Mouse (Mus musculus) lung, adult 2 months (tissue): ENCODE measurements around the gene Npas3. TPM values are rescaled to one million over a fixed set of nuclear protein-coding genes. Genes with fewer than 3 reads are reported as not detected.

Experiments used
- DNase-seq: peaks from one replicate; pipeline ENCODE4 v3.0.0; 2022
- H3K4me1 ChIP-seq: fragments of 200-500 bp; 2 replicates; pipeline ENCODE4 v1.6.1; 2011; ENCODE audit warnings: low read length; ENCODE audit not compliant: control insufficient read depth, insufficient read depth
- H3K4me3 ChIP-seq: fragments of 200-500 bp; replicated peaks from 2 replicates; pipeline ENCODE3; 2011; ENCODE audit warnings: low read depth, mild to moderate bottlenecking, control low read depth, low read length; ENCODE audit errors: extremely low read depth
- CTCF ChIP-seq: fragments of 200-500 bp; IDR thresholded peaks from 2 replicates; pipeline ENCODE4 v1.5.1; 2011; ENCODE audit warnings: mild to moderate bottlenecking, low read length, control low read depth; ENCODE audit not compliant: insufficient read depth
- POLR2A ChIP-seq: fragments of 200-500 bp; IDR thresholded peaks from 2 replicates; pipeline ENCODE4 v1.6.1; 2011; ENCODE audit warnings: low read depth, mild to moderate bottlenecking, control low read depth, low read length, borderline replicate concordance; ENCODE audit errors: extremely low read depth
- WGBS: fragments of 180-500 bp; shearing (Covaris S2); methylation state at CpG from one replicate; pipeline ENCODE4 v1.1.7; 2018; 5-methylcytosine and 5-hydroxymethylcytosine counted together
- polyA plus RNA-seq: library from polyadenylated mRNA; depleted of rRNA; stranded (reverse); fragments of >200 nt; gene quantifications from 2 replicates; pipeline ENCODE4 v1.2.3, GENCODE M21; 2012

Gene Npas3
- polyA plus RNA-seq, 1 experiment: 0.05 TPM

DNA sequence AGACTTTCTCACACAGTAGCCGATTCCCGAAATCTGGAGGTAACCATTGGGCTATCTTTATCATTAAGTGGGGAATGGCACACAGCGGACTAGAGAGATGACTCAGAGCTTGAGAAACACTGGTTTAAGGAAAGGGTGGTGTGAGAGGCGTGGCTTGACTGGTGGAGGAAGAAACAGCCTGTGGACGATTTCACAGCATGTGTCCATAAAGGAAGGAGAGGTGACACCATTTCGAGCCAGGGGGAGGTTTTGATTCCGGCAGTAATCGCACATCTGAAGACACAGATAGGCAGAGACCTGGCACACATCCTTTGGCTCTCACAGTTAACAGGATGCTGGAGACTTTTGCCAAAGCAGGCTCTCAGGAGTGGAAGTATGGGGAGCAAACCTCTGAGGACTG lies 660.3 kb downstream of the Npas3 start:
- DNase-seq: no peak

DNA sequence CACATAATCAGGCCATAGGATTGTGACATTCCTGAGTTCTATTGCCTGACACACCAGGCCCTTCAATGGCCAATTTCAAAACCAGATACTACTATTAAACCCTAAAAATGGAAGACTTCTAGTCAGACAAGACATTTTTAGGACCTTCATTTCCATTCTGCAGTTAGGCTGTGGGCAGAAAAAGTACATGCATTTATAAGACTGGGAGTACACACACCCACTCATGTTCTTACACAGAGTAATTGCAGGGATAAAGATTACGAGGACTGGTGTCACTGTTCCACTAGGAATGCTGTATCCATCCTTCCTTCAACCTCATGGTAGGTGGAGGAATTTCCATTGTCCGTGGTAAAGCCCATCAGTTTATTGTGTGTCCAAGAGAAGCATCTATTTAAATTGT lies 661.7 kb downstream of the Npas3 start:
- WGBS: 83% methylated on average over 2 of the region's 2 CpGs
- no peak for DNase-seq
- H3K4me3 ChIP-seq: no peak overlapping the region
- no peaks in the 10 kb centered on the region for H3K4me1 ChIP-seq
- TF ChIP-seq POLR2A: no peak

More for the DNA sequence above, 660.3 kb downstream of the Npas3 start:
- 68% methylated on average over 8 of the region's 8 CpGs for WGBS
- H3K4me3 ChIP-seq: no peak overlapping the region
- TF ChIP-seq CTCF: no peak
- no peak for TF ChIP-seq POLR2A
- H3K4me1 ChIP-seq: no peaks in the 10 kb centered on the region

DNA sequence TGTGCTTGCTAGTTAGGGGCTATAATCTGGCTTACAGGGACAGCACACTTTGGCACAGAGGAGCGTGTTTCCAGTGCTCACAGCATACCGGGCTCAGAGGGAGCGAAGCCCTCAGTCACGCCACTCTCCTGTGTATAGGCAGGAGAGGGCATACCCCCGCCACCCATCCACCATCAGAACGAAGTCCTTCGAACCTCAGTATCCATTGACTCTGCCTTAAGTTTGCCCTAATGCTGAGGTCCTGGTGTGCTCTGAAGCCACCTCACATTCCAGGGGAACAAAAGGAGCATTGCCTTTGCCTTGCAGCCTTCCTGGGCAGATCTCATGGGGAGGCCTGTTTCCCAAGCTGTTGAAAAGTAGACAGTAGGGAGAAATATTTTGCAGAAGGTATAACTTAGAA lies 673.7 kb downstream of the Npas3 start:
- no peak for DNase-seq
- 95% methylated on average over 7 of the region's 7 CpGs for WGBS
- no peaks in the 10 kb centered on the region for H3K4me1 ChIP-seq
- H3K4me3 ChIP-seq: no peak overlapping the region
- TF ChIP-seq CTCF (no peak), POLR2A (no peak)

DNA sequence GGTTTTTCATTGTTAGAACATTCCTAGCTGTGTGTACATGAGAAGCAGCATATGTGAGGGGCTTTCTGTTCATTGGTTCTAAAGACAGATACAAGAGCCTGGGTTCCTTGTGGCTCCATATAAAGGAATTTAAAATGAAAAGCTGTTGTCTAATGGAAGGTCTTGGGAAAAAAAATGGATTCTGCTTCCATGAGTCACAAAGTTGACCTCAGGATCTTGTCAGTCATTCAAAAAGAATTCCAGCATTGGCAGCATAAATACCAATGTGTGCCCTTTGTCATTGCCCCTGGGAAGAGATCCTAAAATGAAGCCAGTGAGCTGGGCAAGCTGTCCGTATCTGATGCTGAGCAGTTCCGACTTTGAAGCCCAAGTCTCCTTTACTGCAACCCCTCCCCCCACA lies 700.3 kb downstream of the Npas3 start:
- H3K4me1 ChIP-seq: no peaks in the 10 kb centered on the region
- TF ChIP-seq CTCF (no peak), POLR2A (no peak)
- WGBS: 89% methylated on average over 2 of the region's 2 CpGs
- H3K4me3 ChIP-seq: no peak overlapping the region
- no peak for DNase-seq

DNA sequence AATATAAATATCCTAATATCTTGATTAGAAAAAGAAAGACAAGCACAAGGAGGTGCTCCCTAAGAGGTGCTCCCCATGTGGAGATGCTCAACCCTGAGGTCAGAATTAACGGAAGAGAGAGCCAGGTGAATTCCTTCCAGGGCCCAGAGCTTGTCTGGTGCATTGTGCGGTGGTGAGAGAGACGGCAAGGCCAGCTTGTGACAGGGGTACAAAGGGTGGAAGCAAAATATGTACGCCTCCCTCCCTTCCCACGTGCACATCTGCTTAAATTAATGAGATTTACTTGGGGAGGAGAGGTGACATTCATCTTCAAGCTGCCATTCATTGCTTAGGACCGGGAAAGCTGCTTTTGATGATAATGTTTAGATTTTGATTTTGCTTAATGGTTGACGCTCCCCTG lies 713.5 kb downstream of the Npas3 start:
- 65% methylated on average over 7 of the region's 7 CpGs for WGBS

DNA sequence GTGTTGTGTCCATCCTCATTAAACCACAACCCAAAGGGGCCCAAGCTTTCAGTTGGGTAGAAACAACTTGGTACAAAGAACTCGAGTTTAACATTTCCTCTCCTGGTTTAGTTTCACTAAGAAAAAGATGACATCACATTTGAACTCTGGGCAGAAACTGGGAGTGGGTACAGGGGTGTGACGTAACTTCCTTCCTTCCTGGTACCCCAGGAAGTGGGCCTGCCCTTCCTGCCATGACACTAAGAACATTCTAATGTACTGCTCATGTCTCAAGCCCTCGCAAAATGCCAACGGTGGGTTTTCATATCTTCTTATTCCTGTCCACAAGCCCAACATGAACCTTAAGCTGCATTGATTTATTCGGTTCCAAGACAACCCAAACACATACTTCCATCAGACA lies 715.1 kb downstream of the Npas3 start:
- WGBS: 56% methylated on average over 5 of the region's 5 CpGs
- TF ChIP-seq POLR2A: no peak
- no peak for TF ChIP-seq CTCF
- DNase-seq: no peak
- Histone ChIP-seq H3K4me1 (no peaks in the 10 kb centered on the region), H3K4me3 (no peak overlapping the region)

More for the DNA sequence above, 713.5 kb downstream of the Npas3 start:
- Histone ChIP-seq H3K4me3 (no peak overlapping the region), H3K4me1 (no peaks in the 10 kb centered on the region)
- TF ChIP-seq CTCF (no peak), POLR2A (no peak)
- DNase-seq: no peak

DNA sequence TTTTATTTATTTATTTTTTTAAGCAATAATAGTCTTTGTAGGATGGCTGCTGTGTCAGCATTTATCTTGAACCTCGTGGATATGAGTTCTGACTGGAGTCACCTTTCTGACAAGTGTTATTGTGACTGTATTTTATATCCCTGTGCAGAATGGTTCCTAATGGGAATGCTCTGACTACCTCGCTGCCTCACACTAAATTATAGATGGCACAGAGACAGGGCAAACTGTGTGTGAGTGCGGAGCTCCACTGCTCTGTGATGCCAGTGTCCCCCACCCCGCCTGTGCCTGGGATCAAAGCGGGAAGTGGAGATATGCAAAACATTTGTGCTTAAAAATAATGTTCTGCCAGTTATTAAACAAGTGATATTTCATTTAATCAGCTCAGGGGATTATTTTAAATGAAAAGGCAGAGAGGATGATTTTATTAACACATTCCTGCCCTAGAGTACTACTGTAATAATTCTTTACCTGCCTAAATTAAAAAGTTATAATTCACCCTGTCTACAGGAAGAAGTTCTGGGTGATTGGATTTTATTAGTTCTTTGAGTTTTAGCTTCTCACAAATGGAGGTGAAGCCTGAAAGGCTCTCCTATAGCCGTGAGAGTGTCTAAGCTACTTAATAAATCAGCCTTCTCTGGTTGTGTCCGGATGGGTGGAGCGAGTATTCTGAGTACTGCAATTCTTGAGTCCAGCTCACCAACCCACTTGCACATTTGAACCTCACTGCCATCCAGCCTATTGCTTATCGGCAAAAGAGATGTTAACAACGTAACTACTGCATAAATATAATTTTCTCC lies 721.1 kb downstream of the Npas3 start:
- Histone ChIP-seq H3K4me1 (no peaks in the 10 kb centered on the region), H3K4me3 (no peak overlapping the region)
- WGBS: 75% methylated on average over 10 of the region's 10 CpGs
- TF ChIP-seq CTCF: no peak
- no peak for TF ChIP-seq POLR2A
- DNase-seq: no peak

DNA sequence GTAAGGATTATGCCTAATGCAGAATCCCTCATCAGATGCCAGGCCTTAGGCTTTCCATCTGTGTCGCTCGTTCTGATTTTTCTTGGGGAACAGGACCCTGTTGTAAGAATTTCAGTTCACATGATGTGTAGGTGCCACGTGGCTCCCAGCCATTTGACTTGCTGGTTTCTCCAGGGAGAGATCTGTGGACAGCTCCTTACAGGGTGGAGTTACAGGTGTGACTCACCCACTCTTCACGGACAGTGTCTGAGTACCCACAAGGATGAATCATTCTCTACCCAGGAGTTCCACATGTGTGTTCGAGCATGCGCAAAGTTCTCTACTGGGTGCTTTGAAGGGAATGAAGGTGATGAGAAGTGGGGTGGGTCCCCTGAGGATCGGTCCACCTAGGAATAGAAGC lies 722.2 kb downstream of the Npas3 start:
- TF ChIP-seq POLR2A: no peak
- no peak for TF ChIP-seq CTCF
- 82% methylated on average over 7 of the region's 7 CpGs for WGBS
- H3K4me3 ChIP-seq: no peak overlapping the region
- no peak for DNase-seq
- no peaks in the 10 kb centered on the region for H3K4me1 ChIP-seq

DNA sequence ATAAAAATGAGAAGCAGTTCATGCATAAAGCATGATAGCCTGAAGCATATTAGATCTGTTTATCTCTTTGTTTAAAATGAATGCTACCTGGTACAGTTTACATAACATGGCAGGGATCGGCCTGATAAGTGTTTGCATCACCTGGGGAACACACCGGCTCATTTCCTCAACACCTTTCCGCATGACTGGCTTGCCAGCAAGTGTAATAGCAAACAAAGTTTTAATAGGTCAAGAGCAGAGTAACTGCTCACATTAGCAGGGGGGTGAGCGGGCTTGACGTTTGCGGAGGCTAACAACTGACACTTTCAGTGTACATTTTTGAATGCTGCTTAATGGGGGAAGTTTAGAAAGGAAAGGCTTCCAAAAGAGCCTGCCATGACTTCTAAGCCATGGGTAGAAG lies 724.9 kb downstream of the Npas3 start:
- Histone ChIP-seq H3K4me1 (no peaks in the 10 kb centered on the region), H3K4me3 (no peak overlapping the region)
- 62% methylated on average over 6 of the region's 6 CpGs for WGBS
- DNase-seq: peak; percentile 24
- TF ChIP-seq CTCF (no peak), POLR2A (no peak)
